Mouse (Mus musculus) lung, postnatal 0 days (tissue): Measurements from ENCODE around the gene Fbxo11.

Source experiments
- CTCF ChIP-seq: IDR thresholded peaks from 2 replicates; pipeline ENCODE4 v1.5.1; 2016; ENCODE audit warnings: antibody characterized with exemption, mild to moderate bottlenecking
- EP300 ChIP-seq: IDR thresholded peaks from 2 replicates; pipeline ENCODE4 v1.6.1; 2016; ENCODE audit warnings: antibody characterized with exemption, mild to moderate bottlenecking, control low read depth

DNA sequence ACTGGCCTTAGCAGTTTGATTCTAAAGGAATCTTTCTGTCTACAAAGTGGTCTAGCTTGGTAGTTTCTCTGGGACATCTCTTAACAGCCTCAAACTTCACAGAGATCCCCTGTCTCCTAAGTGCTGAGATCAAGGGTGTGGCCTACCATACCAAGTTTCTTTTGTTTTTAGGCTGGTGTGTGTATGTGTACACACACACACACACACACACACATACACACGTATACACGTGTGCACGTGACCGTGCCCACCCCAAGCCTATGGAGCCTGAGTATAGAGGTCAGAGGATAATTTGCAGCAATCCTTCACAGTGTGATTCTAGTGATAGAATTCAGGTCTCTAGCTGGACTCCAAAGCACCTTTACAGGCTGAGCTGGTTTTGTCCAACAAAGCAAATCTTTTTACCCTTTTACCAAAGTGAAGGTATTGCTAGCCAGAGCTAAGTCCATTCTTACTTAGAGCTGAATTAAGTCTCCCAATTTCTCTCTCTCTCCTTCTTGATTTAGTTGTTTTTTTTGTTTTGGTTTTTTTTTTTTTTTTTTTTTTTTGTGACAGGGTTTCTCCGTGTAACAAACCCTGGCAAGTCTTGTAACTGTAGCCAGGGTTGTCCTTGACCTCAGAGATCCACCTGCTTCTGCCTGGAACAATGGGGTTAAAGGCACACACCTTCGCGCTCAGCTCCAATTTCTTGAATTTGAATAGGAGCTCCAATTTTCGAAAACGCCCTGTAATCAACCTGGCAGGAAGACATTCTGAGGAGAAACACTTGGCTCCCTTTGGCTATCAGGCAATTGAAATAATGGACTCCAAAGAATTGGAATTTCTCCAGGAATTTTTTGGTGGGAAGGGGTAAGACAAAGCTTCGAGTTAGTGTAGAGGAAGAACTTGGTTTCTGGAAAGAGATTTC lies 91.6 kb downstream of the Fbxo11 start:
- TF ChIP-seq EP300 (no peak), CTCF (no peak)
